Mouse (Mus musculus): Measurements from ENCODE around the gene H1fnt. TPM values are rescaled to one million over a fixed set of nuclear protein-coding genes. Genes with fewer than 3 reads are reported as not detected.

H1fnt gene
- total RNA-seq, 2 experiments from 2014 or later, result not detected

Other genes with a start within 250 kb of the H1fnt start
- 100 to 1,000 TPM; 381 to 455 TPM for gene Pfkm, start 164.7 kb downstream of the H1fnt start, total RNA-seq (2021)
- gene Senp1, start 163.5 kb downstream of the H1fnt start, total RNA-seq (2021), result 10 to 100 TPM in 1 of 2 experiments, 1 to 10 TPM in 1; 9.8 to 14.5 TPM
- gene Asb8, start 91.7 kb downstream of the H1fnt start, total RNA-seq (2021), result 10 to 100 TPM; 48.0 to 54.0 TPM
- gene Ccdc184, start 90.1 kb downstream of the H1fnt start, total RNA-seq (2021), result 10 to 100 TPM; 17.9 to 19.9 TPM
- gene Olfr288, start 61.8 kb downstream of the H1fnt start, total RNA-seq (2021), result under 1 TPM in 1 of 2 experiments, not detected in 1; 0.45 TPM
- under 1 TPM in 1 of 2 experiments, not detected in 1; 0.15 TPM for gene Gm44579, start 36.3 kb downstream of the H1fnt start, total RNA-seq (2021)
- gene Olfr287, start 36.2 kb downstream of the H1fnt start, total RNA-seq (2021), result 1 to 10 TPM; 4.8 to 6.2 TPM
- gene Olfr286, start 22.8 kb downstream of the H1fnt start, total RNA-seq (2021), result not detected
- gene Zfp641, start 38.9 kb upstream of the H1fnt start, total RNA-seq (2021), result 1 to 10 TPM; 6.7 to 7.5 TPM
- not detected for gene Olfr285, start 60.1 kb upstream of the H1fnt start, total RNA-seq (2021)
- gene Olfr284, start 83.7 kb upstream of the H1fnt start, total RNA-seq (2021), result not detected
- gene Olfr283, start 123.7 kb upstream of the H1fnt start, total RNA-seq (2021), result not detected
- gene Olfr282, start 173.9 kb upstream of the H1fnt start, total RNA-seq (2021), result not detected
- not detected for gene Olfr281, start 195.3 kb upstream of the H1fnt start, total RNA-seq (2021)
- not detected for gene OR5BS1P, start 212.6 kb upstream of the H1fnt start, total RNA-seq (2021)
- gene Lalba, start 225.4 kb upstream of the H1fnt start, total RNA-seq (2021), result not detected
- not detected for gene Olfr279, start 235.1 kb upstream of the H1fnt start, total RNA-seq (2021)

Measured in left cerebral cortex, postnatal 36 days (tissue).